Mouse (Mus musculus) forebrain, embryonic 14.5 days (tissue): Measurements from ENCODE around the gene Gm3417. TPM values are rescaled to one million over a fixed set of nuclear protein-coding genes. Genes with fewer than 3 reads are reported as not detected.
"Not testable (repeated sequence)": the region's sequence is repeated elsewhere in the genome, so short reads cannot be mapped to it uniquely, and the experiment has no call there.

Source experiments
- ATAC-seq: fragments of 200-750 bp; cut with Nextera tagmentation; 2 replicates; pipeline ENCODE4 v1.8.0; 2017; ENCODE audit warnings: mild to moderate bottlenecking, moderate library complexity
- DNase-seq: peaks from one replicate; pipeline ENCODE4 v3.0.0-alpha.2; 2015; ENCODE audit warnings: low spot score
- H3K27ac ChIP-seq: fragments of 300-500 bp; sonication (generic); 2 replicates; pipeline ENCODE4 v1.5.1; 2014; ENCODE audit warnings: low read depth, mild to moderate bottlenecking, control low read depth, low read length, moderate library complexity
- H3K27me3 ChIP-seq: fragments of 300-500 bp; sonication (generic); replicated peaks from 2 replicates; pipeline ENCODE4 v1.6.1; 2014; ENCODE audit warnings: low read length, control low read depth, mixed read lengths; ENCODE audit not compliant: control insufficient read depth, insufficient read depth
- H3K36me3 ChIP-seq: fragments of 300-500 bp; sonication (generic); 2 replicates; pipeline ENCODE4 v1.6.1; 2014; ENCODE audit warnings: low read length, control low read depth; ENCODE audit not compliant: control insufficient read depth, insufficient read depth
- H3K4me1 ChIP-seq: fragments of 300-500 bp; sonication (generic); 2 replicates; pipeline ENCODE4 v1.6.1; 2014; ENCODE audit warnings: antibody characterized with exemption, low read length, control low read depth; ENCODE audit not compliant: control insufficient read depth, insufficient read depth
- H3K4me2 ChIP-seq: fragments of 300-500 bp; sonication (generic); 2 replicates; pipeline ENCODE4 v1.6.1; 2014; ENCODE audit warnings: mild to moderate bottlenecking, control low read depth, low read length
- H3K4me3 ChIP-seq: fragments of 300-500 bp; sonication (generic); 2 replicates; pipeline ENCODE4 v1.5.1; 2014; ENCODE audit warnings: low read depth, low read length, control low read depth
- H3K9ac ChIP-seq: fragments of 300-500 bp; sonication (generic); 2 replicates; pipeline ENCODE4 v1.6.1; 2014; ENCODE audit warnings: mild to moderate bottlenecking, low read length, control low read depth, moderate library complexity
- H3K9me3 ChIP-seq: fragments of 300-500 bp; sonication (generic); replicated peaks from 2 replicates; pipeline ENCODE4 v1.6.1; 2016; ENCODE audit warnings: low read length, control low read depth, mixed read lengths; ENCODE audit not compliant: control insufficient read depth
- WGBS: fragments of 180-500 bp; shearing (Covaris S2); extraction: QIAGEN DNeasy Blood & Tissue Kit; methylation state at CpG from one replicate; pipeline ENCODE4 v1.1.7; 2014; 5-methylcytosine and 5-hydroxymethylcytosine counted together
- polyA plus RNA-seq: library from polyadenylated mRNA; unstranded; fragments of >200 nt; fragmentation: Nextera tagmentation; extraction: Ambion mirVana; gene quantifications from 2 replicates; pipeline ENCODE4 v1.2.1, GENCODE M21; 2014

Gene Gm3417
- 0.62 and 0.78 TPM in 2 replicates for polyA plus RNA-seq

DNA sequence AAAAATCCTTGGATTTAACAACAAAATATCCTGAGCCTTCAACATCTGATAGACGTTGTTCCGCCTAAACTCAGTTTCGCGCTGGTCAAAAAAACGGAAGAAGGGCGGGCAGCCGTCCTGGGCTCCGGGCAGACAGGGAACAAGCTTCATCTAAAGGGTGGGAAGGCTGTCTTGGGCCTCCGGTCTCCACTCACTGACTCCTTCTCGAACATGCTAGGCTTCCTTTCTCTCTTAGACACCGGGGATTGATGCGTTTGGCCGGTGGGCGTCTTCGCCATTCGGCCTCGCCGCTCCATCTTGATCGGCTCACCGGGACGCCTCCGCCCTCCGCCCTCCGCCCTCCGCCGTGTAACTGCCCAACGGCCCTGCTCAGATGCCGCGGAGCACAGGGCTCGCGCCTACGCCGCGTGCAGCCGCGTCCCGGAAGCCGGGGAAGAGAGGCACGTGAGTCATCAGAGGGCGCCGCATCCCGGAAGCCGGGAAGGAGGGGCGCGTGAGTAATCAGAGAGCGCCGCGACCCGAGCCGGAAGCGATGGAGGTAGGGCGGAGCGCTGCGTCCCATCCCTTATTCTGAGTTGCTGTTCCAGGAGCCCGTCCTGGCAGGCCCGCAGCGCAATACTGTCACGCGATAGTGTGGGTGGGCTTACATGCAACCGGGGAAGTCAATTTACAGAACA is at the start of gene Gm3417, which contains the start of gene 9030025P20Rik:
Gene Gm3417, minus strand, starts transcription at position 429 of the 677 bp plus-strand sequence.
Gene 9030025P20Rik, plus strand, starts transcription at position 107 of the 677 bp plus-strand sequence.
- not testable (repeated sequence) for H3K4me3 ChIP-seq, H3K36me3 ChIP-seq, H3K27me3 ChIP-seq, H3K9ac ChIP-seq, H3K27ac ChIP-seq, H3K9me3 ChIP-seq, DNase-seq, H3K4me1 ChIP-seq, H3K4me2 ChIP-seq
- no CpG with 5 or more reads among the region's 60 CpGs for WGBS
- peak; percentile 99 for ATAC-seq

GRCm38 (mm10) chr17:15025513-15025912 is 46.9 kb upstream of the Gm3417 start:
- H3K4me3 ChIP-seq, H3K4me1 ChIP-seq, H3K9ac ChIP-seq, H3K9me3 ChIP-seq, H3K27ac ChIP-seq, H3K4me2 ChIP-seq, DNase-seq, ATAC-seq, H3K36me3 ChIP-seq, H3K27me3 ChIP-seq: not testable (repeated sequence)
- WGBS: no CpG with 5 or more reads among the region's 6 CpGs

- ATAC-seq: peak; percentile 95
- H3K27ac ChIP-seq, H3K9ac ChIP-seq, H3K4me1 ChIP-seq, H3K36me3 ChIP-seq, DNase-seq, H3K4me2 ChIP-seq, H3K9me3 ChIP-seq, H3K27me3 ChIP-seq, H3K4me3 ChIP-seq: not testable (repeated sequence)
- WGBS: no CpG with 5 or more reads among the region's 48 CpGs
Measured at GRCm38 (mm10) chr17:15024502-15025193, 46.1 kb upstream of the Gm3417 start.

DNA sequence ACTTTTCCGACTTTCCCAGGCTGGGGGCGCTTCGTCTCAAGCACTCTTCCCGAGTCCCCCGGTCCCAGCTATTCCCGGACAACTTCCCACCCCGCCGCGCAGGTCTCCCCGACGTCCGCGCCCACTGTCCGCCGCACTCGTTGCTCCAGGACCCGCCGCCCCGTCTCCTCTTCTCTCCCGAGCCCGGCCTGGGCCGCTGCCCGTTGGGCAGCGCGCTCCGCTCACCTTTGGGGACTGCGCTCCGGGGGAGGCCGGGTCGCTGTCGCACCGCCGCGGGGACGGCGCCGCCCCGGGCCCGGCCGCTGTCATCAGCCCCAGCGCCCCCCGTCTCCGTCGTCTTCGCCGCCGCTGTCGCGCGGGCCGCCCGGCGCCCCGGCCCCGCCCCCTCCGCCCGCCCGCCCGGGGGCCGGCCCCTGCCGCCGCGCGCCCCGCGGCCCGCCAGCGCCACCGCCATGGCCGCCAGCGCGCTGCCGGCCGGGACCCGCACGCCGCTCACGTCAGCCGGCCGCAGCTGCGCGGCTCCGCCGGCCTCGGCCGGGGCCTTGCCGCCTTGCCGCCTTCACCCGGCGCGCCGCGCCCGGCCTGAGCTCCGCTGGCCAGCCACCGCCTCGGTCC is 45.4 kb upstream of the Gm3417 start:
- not testable (repeated sequence) for H3K4me1 ChIP-seq, H3K27me3 ChIP-seq, H3K36me3 ChIP-seq, H3K9ac ChIP-seq, H3K4me2 ChIP-seq, H3K27ac ChIP-seq, DNase-seq, H3K9me3 ChIP-seq, H3K4me3 ChIP-seq
- peak; percentile 80 for ATAC-seq
- no CpG with 5 or more reads among the region's 97 CpGs for WGBS

DNA sequence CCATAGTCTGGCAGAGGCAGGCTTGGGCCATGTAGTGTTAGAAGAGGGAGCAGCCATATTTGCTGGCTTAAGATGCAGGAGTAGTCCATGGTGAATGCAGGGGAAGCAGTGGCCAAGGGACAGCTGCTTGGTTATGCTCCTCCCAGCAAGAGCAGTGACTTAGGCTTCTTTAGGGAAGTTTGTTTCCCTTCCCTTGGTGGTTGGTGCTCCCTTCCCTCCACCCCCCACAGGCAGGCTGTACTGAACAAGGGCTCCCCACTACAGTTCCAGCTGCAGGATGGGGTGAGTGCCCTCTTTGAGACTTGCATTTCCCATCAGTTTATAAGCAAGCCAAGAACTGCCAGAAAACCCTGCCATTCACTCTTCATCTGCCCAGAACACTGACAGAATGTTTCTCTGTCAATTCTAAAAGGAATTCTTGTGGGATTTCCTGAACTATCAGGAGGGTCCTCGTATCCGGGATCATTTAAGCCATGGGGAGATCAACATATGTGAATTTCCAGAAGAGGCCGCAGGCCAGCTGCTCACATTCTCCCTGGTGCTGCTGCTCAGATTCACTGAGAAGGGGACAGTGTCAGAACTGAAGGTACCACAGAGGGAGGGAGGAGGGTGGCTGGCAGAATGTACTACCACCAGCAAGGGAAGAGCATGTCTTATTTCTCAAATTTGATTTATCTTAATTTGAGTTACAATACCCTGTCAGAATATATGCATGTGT is 43.1 kb upstream of the Gm3417 start:
- not testable (repeated sequence) for H3K9ac ChIP-seq, H3K4me2 ChIP-seq, ATAC-seq, H3K36me3 ChIP-seq, H3K4me3 ChIP-seq, H3K9me3 ChIP-seq, H3K27me3 ChIP-seq, H3K4me1 ChIP-seq, DNase-seq, H3K27ac ChIP-seq
- WGBS: 83% methylated on average over 3 of the region's 3 CpGs

GRCm38 (mm10) chr17:15009706-15010413 is 31.3 kb upstream of the Gm3417 start, which contains the start of gene Gm3435:
Gene Gm3435 (plus strand): TSS chr17:15010176.
- not testable (repeated sequence) for H3K9me3 ChIP-seq, H3K4me3 ChIP-seq, H3K36me3 ChIP-seq, DNase-seq, H3K9ac ChIP-seq, H3K4me2 ChIP-seq, H3K27ac ChIP-seq, H3K4me1 ChIP-seq, H3K27me3 ChIP-seq
- peak; percentile 98 for ATAC-seq
- no CpG with 5 or more reads among the region's 60 CpGs for WGBS

DNA sequence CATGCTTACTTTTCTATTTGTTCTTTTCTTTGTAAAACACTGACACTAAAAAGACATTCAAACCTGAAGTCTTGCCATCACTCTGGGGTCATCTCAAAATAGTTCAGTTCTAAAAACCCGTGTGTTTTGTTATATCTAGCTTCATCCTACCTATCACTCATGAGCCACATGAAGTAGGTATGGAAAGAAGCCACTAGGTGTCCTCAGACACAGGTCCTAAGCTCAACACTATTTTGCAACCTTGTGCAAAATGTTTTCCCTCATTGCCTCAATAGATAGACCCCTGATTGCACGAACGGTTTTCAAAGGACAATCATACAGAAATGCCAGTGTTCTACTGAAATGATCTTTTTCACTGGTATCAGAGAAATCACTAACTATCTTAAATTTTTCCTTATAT is 30.5 kb upstream of the Gm3417 start:
- not testable (repeated sequence) for H3K36me3 ChIP-seq, DNase-seq, H3K4me1 ChIP-seq, H3K9ac ChIP-seq, H3K27ac ChIP-seq, ATAC-seq, H3K4me2 ChIP-seq, H3K9me3 ChIP-seq, H3K4me3 ChIP-seq, H3K27me3 ChIP-seq
- no CpG with 5 or more reads among the region's 3 CpGs for WGBS

DNA sequence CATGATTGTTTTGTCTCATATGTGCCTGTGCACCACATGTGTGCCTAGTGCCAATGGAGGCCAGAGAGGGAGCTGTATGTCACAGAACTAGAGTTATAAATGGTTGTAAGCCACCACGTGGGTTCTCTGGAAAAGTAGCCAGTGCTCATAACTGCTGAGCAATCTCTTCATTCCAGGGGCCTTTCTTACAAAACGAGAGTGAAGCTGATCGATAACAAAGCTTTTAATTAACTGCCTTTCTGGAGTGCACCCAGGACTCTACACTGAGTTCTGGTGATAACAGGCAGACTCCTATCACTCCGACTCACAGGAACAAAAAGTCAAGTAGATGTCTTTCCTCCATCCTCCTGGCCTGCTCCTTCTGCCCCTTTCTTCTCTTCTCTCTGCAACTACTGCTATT is 21.5 kb upstream of the Gm3417 start:
- not testable (repeated sequence) for DNase-seq, ATAC-seq, H3K4me3 ChIP-seq, H3K9me3 ChIP-seq, H3K4me2 ChIP-seq, H3K36me3 ChIP-seq, H3K27me3 ChIP-seq, H3K4me1 ChIP-seq, H3K27ac ChIP-seq, H3K9ac ChIP-seq
- no CpG with 5 or more reads among the region's 4 CpGs for whole genome bisulfite sequencing
